Comparison of ENCODE assay signal across 10 mouse cellular contexts in genomic region chrX:72825589-72825905, GRCm38 (mm10). TPM values are rescaled to one million over a fixed set of nuclear protein-coding genes. Genes with fewer than 3 reads are reported as not detected.
A peak's percentile ranks its signal among the peaks of the same experiment; 100 is the strongest.
DNase-seq lines count a peak whose midpoint lies in the region; ATAC-seq lines count a peak whose summit lies in the region.
"Had no signal": no experiment of that assay in that cellular context is flagged by ENCODE, and none has a peak within 500 bp of the region (broad histone marks: within the 10 kb centered on the region; RNA-seq: fewer than 3 reads in every experiment).

No protein-coding gene starts in this region.

- ATAC-seq in kidney, embryonic 16.5 days (ENCODE audit: low FRiP score, low TSS enrichment): no peak
- ATAC-seq in neural tube, embryonic 15.5 days (ENCODE audit: low FRiP score): no peak; the same call in 1 of the 2 replicates

- no peaks in the 10 kb centered on the region for H3K9me3 ChIP-seq in kidney, embryonic 16.5 days (ENCODE audit: low read length)
- H3K9me3 ChIP-seq in forebrain, embryonic 10.5 days: no peaks in the 10 kb centered on the region
- no peaks in the 10 kb centered on the region for H3K9me3 ChIP-seq in limb, embryonic 10.5 days (replicated peaks)
- H3K9me3 ChIP-seq in neural tube, embryonic 15.5 days (replicated peaks): no peaks in the 10 kb centered on the region
- H3K9me3 ChIP-seq: G1E had no signal

- no peaks in the 10 kb centered on the region for H3K36me3 ChIP-seq in kidney, embryonic 16.5 days (ENCODE audit: insufficient read depth, low read length)
- no peaks in the 10 kb centered on the region for H3K36me3 ChIP-seq in forebrain, embryonic 10.5 days (replicated peaks)
- no peaks in the 10 kb centered on the region for H3K36me3 ChIP-seq in limb, embryonic 10.5 days
- H3K36me3 ChIP-seq in neural tube, embryonic 15.5 days: no peaks in the 10 kb centered on the region
- H3K36me3 ChIP-seq: G1E had no signal

- peak overlapping the region; percentile 37 for H3K4me3 ChIP-seq in kidney, embryonic 16.5 days (ENCODE audit: low read length)
- peak overlapping the region; percentile 52 for H3K4me3 ChIP-seq in forebrain, embryonic 10.5 days
- peak overlapping the region; percentile 47 for H3K4me3 ChIP-seq in limb, embryonic 10.5 days
- peak overlapping the region; percentile 45 for H3K4me3 ChIP-seq in neural tube, embryonic 15.5 days (replicated peaks)

- 48% methylated on average over 7 of the region's 7 CpGs for WGBS in kidney, embryonic 16.5 days
- WGBS in forebrain, embryonic 10.5 days: 55% methylated on average over 7 of the region's 7 CpGs
- WGBS in limb, embryonic 10.5 days: 46% methylated on average over 7 of the region's 7 CpGs
- 45% methylated on average over 7 of the region's 7 CpGs for WGBS in neural tube, embryonic 15.5 days

- peak overlapping the region; percentile 58 for H3K4me2 ChIP-seq in kidney, embryonic 16.5 days (replicated peaks; ENCODE audit: low read depth, low read length)
- H3K4me2 ChIP-seq in neural tube, embryonic 15.5 days: peak overlapping the region; percentile 70

- no peak overlapping the region for H3K27ac ChIP-seq in kidney, embryonic 16.5 days (ENCODE audit: low read length)
- 0 out of 2 replicates have a peak overlapping the region, but pooled peaks have one; percentile 30 for H3K27ac ChIP-seq in forebrain, embryonic 10.5 days
- H3K27ac ChIP-seq in limb, embryonic 10.5 days: no peak overlapping the region
- no peak overlapping the region for H3K27ac ChIP-seq in neural tube, embryonic 15.5 days (replicated peaks)

- DNase-seq in kidney, adult 18-20 months: no peak
- DNase-seq in forebrain, embryonic 10.5 days (ENCODE audit: extremely low spot score, low spot score): no peak
- no peak for DNase-seq in limb, embryonic 10.5 days (ENCODE audit: low spot score)
- DNase-seq in natural killer cell, adult 2 months (ENCODE audit: low spot score in 2 of 2): no peak
- no peak for DNase-seq in thymus, postnatal 14 days
- no peak for DNase-seq in lung, postnatal 36 days

- peaks cover 28% of the 10 kb centered on the region for H3K27me3 ChIP-seq in kidney, embryonic 16.5 days (ENCODE audit: insufficient read depth, low read length)
- peaks cover 40% of the 10 kb centered on the region for H3K27me3 ChIP-seq in forebrain, embryonic 10.5 days (ENCODE audit: poor library complexity, severe bottlenecking)
- peaks cover 61% of the 10 kb centered on the region for H3K27me3 ChIP-seq in limb, embryonic 10.5 days (ENCODE audit: low read depth, poor library complexity, severe bottlenecking)
- no peaks in the 10 kb centered on the region; the same call in 1 of the 2 replicates for H3K27me3 ChIP-seq in neural tube, embryonic 15.5 days (replicated peaks)

- no peak overlapping the region for H3K9ac ChIP-seq in kidney, embryonic 16.5 days (replicated peaks; ENCODE audit: low read length)
- H3K9ac ChIP-seq in neural tube, embryonic 15.5 days (replicated peaks): no peak overlapping the region

- H3K4me1 ChIP-seq in kidney, embryonic 16.5 days (ENCODE audit: insufficient read depth, low read length): no peaks in the 10 kb centered on the region
- peaks cover 10% of the 10 kb centered on the region; the same call in 1 of the 2 replicates for H3K4me1 ChIP-seq in forebrain, embryonic 10.5 days
- H3K4me1 ChIP-seq in limb, embryonic 10.5 days: 0 out of 2 replicates have a peak, but pooled peaks cover 3% of the 10 kb centered on the region
- H3K4me1 ChIP-seq in neural tube, embryonic 15.5 days: no peaks in the 10 kb centered on the region

RNA-seq across cellular contexts. Expression of gene Gabrq, which starts 0.6 kb away (rescaled TPM):
- polyA plus RNA-seq in kidney, embryonic 16.5 days (2015; fragmentation: Nextera tagmentation; extraction: Ambion mirVana): 0.17 and 0.22 TPM in 2 replicates
- 0.46 and 0.62 TPM in 2 replicates for polyA plus RNA-seq in forebrain, embryonic 10.5 days (2016; fragmentation: Nextera tagmentation; extraction: Ambion mirVana)
- 0.04 and 0.08 TPM in 2 replicates for polyA plus RNA-seq in limb, embryonic 10.5 days (2016; fragmentation: Nextera tagmentation; extraction: Ambion mirVana)
- polyA plus RNA-seq in neural tube, embryonic 15.5 days (2015; fragmentation: Nextera tagmentation; extraction: Ambion mirVana): 3.4 and 4.0 TPM in 2 replicates
- polyA plus RNA-seq: G1E; thymus, postnatal 0 days had no signal
